Mouse (Mus musculus) testis, adult 2 months (tissue): ENCODE results near the gene Sla2.

ENCODE experiments used
- CTCF ChIP-seq: fragments of 200-500 bp; IDR thresholded peaks from 2 replicates; pipeline ENCODE4 v1.5.1; 2012; ENCODE audit warnings: low read depth, mild to moderate bottlenecking, inconsistent platforms, low read length, moderate library complexity; ENCODE audit not compliant: control insufficient read depth, insufficient read depth, insufficient replicate concordance
- POLR2A ChIP-seq: fragments of 200-500 bp; IDR thresholded peaks from 2 replicates; pipeline ENCODE4 v1.6.1; 2012; ENCODE audit warnings: low read depth, mild to moderate bottlenecking, inconsistent platforms, low read length, moderate library complexity; ENCODE audit not compliant: control insufficient read depth

DNA sequence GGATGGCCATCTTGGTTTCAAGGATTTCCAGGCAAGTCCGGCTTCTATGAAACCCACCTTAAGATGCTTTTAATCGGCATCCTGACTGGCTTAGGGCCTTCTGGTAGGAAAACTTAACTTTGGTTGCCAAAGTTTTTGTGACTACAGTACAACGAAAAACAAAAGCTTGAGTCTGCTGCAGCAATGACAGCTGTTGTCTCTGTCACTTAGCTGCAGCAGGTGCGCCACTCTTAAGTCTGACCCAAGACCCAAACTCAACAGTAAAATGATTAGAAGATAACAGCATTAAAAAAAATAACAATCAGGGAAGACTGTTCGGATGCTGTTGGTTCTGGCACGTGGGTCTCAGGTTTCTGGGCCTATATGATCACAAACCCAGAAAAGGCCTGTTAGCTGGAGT, 48.2 kb downstream of the Sla2 start:
- TF ChIP-seq CTCF (no peak), POLR2A (no peak)
